Mouse (Mus musculus): Measurements from ENCODE around the gene Cdcp1.

The Cdcp1 gene

DNA sequence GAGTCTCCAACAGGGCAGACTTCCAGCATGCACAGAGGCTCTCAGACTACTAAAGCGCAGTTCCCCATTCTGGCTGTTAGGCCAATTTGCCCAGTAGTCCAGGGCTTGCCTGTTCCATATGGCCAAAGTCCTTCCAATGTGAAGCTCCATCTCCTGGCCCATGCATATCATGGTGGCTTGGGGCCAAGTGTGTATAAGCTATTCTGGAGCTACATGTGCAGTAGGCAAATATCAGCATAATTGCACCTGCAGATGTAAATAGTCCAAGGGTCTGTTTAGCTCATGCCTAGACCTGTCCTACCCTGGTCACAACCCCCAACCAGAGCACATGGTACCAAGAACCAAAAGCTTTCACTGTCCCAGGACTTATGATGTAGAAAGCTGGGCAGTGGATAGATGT is 7.9 kb downstream of the Cdcp1 start:
- no peak for DNase-seq

DNA sequence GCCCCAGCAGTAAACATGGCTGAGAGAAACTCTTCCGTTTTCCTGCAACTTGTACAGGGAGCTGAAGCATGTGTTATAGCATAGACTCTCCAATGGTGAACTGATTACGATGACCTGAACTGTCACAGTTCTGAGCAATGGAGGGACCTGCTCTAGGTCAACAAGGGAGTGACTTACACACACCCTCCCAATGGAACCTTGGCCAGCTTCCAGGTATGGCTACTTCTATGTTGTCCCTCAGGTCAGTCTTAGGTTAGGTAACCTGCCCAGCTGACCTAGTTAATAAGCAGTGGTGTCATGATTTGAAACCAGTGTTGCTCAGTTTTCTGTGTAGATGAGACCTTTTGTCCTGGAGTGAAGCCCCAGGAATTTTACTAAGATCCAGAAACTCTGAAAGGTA is 8.9 kb downstream of the Cdcp1 start:
- DNase-seq, result no peak

DNA sequence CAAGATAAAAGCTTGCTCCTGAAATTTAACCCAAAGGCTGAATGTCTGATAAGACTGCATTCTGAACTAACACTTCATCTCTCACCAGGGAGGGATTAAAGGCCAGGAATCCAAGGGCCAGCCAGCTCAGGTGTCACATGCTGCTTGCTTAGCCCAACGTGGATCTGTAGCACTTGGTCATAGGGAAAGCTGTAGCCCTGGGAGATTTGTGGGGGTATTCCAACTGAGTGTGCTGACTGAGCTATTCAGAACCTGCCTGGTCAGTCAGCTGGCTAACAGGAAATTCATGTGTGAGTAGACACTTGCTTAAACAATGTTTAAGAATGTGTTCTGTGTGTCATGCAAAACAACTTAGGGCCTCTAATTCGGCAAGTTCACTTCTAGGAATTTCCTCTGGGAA is 9.3 kb downstream of the Cdcp1 start:
- DNase-seq, result no peak

DNA sequence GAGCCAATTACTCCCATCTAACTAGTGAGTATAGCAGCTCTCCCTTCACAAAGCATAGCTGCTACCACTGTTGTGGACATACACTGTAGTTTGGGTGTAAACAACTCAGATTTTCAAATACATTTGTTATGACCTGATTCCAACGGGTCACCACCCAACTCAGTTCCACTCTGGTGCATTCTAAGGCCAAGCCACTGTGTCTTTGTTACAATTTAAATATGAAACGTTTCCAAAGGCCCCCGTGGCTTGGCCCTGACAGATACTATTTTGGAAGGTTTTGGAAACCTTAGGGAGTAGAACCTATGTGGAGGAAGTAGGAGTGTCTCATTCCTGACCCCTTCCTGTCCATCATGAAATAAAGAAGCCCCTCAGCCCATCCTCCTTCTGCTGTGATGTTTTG is 15.7 kb downstream of the Cdcp1 start:
- no peak for DNase-seq

DNA sequence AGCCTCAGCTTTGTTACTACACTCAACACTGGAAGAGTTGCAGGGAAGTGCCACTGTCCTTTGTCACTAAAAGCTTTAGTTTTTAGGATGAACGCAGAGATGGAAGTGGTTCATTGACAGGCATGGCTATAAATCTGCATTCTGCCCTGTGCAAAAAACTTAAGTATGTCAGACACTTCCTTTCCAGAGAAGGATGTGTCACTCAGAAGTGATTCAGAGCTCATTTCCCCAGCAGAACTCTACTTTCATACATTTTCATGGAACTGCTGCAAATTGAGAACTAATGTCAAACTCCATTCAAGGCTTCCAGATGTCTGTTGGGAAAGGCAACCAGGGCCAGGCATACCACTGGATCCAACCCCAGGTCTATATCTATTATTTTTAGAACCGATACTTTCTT is 27.6 kb downstream of the Cdcp1 start:
- DNase-seq, result no peak

DNA sequence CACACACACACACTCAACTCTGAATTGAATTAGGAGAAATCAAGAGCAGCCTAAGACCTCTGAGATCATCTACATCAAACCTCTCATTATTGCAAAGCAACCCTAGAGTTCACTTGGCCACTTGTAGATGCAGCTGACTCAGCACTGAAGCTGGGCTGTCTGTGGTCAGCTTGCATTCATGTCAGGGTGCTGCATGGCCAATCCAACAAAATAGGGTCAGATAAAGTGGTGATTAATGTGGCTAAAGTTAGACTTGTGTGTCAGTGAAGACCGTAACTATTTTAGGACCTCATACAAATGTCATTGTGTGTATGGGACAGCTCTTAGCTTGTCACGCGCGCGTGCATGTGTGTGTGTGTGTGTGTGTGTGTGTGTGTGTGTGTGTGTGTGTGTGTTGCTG is 28.2 kb downstream of the Cdcp1 start:
- no peak for DNase-seq

DNA sequence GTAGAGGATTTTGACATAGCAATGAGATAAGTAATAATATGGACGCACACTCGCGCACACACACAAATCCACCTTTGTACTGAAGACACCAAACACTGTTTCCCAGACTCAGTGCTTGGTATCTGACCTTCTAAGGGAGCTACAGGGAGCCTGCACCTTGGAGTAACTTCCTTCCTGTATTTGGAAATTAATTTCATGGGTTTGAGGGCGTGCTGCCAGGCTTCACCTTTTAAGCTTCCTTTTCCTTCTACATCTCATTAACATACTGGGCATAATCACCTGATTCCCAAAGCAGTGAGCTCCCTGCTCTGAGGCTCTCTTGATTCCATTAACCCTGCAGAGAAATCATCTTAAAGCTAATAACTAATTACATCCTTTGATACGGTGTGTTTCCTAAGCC is 29.7 kb downstream of the Cdcp1 start:
- no peak for DNase-seq

DNA sequence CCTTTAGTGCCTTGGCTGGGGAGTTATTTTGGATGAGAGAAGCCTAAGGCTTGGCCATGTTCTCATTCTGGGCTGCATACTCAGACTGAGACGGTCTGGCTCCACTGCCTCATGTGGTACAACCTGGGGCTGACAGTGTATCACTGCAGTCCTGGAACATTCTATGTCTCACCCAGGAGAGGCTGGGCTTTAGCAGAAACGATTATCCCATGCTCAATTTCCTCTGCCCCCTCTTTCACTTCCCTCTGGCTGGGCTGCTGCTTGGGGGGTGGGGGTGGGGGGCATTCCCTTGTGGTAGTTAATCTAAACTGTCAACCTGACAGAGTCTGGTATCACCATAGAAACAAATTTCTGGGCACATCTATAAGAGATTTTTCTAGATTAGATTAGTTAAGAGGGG is 30.3 kb downstream of the Cdcp1 start:
- no peak for DNase-seq

DNA sequence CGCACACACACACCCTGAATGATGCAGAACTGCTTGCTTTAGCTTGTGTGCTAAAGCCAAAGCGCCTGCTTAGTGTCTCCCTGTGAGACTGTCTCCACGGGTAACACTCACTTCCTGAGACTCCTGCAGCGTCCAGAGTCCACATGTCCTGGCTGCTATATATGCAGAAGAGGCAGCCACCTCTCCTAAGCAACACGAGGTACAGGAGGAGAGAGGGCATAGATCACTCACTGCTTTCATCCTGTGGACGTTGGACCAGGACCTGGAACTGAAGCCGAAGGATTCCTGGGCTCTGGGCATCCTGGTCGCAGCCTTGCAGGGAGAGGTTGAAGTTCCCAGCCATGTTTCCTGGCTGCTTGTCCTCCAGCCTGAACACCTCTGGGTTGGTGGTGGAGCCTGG is 32.6 kb downstream of the Cdcp1 start:
- DNase-seq, result no peak

DNA sequence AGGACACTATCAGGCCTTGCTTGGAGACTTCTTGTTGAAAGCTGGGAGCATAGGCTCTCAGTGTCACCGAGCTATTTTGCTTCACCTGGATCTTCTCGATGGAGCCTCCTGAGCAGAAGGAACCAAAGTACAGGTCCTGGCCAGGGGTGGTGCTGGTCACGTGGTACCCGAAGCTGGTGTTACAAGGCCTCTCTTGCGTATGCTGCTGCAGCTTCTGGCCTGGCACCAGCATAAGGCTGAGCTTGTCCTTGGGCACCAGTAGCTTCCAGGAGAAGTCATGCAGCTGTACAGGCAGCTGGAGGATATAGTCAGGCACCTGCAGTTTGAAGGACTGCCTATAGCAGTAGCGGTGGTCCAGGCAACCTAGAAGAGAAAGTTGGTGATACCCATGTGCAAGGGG is 35.8 kb downstream of the Cdcp1 start:
- no peak for DNase-seq

DNA sequence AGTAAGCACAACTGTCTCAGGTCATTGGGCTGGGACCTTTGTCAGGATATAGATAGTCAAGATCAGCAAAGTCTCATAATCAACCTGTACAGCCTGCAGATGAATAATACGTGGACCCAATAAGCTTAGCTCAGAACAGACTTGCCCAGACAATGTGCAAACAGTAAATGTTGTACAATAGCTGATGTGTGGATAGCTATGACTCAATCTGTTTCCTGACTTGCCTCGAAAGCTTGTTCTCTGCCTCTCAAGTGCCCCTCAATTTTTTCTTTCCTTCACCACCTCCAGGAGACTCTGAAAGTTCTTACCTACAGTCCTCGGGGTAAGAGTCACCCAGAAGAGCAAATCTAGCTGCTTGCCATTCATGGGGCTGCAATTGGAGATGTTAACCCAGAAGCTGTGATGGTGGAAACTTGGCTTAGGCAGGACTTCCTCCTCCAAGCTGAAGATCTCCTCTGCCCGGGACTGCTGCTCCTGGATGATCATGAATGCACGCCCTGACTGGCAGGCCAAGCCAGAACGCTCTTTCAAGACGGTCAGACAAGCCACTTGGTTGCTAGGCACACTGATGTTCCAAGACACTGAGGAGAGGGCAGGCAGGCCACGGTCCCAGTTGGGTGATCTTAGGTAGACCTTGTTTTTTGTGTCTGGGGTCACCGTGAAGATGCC is 38.3 kb downstream of the Cdcp1 start:
- DNase-seq, result no peak

DNA sequence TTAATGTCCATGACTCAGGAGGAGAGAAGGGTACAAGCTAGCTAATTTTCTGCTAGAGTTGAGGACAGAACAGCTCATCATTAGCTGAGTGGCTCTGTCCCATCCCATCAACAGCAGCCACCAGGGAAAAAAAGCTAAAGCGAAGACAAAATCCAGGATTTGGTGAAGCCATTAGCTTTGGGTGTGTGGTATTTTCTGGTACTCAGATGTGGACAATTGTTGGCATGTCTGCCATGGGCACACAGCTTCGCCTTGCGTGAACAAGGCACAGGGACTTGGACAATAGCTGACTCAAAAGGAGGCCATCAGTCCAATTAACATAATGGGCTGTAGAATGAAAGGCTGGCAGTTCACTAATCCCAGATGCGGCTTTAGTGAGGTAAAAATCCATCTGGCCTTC is 41.5 kb downstream of the Cdcp1 start:
- no peak for DNase-seq

DNA sequence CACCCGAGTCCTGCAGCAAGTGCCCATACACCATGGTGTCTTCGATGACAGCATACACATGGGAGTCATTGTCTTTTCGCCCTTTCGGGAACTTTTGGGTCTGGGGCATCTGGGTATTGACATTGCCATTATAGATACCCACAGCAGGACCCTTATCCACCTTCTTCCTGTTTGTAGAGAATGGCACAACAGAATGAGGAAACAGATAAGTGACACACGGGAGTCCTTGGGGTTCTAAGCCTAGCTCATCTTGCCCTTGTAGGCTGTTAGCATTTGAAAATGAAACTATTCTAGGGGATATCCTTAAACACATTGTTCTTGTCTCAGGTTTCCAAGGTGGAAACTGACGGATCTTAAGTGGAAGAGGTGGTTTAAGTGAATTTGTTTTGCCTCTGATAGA is 42.1 kb downstream of the Cdcp1 start:
- DNase-seq, result no peak

DNA sequence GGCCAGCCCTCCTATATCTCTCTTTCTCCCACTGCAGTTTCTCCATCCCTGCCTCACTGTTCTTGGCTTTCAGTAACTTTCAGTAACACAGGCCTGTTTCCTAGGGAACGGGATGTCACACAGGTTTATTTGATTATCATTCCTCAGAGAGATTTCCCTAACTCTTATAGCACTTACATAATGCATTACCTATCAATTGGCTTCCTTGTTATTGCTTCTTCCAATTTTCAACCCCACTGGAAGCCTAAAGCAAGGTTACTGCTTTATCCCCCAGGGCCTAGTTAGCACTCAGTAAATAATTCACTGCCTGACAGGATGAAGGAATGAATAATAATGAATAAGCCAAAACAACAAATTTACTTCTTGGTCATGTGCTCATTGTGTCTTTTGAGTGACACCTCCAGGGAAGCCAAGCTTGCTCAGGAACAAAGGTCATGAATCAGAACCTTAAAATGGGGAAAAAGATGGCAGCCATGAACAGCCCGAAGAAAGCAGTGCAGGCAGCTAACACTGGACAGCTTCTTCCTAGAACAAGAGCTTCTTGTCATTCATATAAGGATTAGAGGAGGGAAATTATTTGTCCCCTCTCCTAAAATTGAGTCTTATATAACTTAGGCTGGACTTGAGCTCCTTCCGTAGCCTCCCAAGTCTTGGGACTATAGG is 49.9 kb downstream of the Cdcp1 start:
- DNase-seq, result no peak

DNA sequence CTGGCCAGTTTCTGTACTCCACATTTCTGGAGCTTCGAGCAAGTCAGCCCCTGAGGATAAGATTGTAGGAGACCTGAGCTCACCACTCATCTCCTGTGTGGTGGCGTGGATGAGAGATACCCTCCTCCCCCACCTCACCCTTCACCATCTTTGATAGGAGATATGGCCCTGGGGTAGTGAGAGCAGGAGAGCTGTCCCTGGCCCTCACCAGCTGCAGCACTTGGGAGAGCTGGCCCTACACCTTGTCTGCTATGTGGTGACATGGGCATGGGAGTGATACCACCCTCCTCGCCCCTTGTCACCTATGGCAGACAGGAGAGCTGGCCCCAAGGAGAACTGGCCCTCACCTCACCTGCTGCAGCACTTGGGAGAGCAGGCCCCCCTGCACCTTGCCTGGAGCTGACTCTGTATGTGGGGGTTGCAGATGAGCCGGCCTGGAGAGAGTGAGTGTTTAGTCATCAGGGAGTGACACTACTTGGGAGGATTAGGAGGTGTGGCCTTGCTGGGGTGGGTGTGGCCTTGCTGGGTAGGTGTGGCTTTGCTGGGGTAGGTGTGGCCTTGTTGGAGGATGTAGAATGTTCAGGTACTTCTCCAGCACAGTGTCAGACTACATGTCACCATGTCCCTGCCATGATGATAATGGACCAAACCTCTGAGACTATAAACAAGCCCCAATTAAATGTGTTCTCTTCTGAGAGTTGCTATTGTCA is 52.7 kb downstream of the Cdcp1 start:
- no peak for DNase-seq

DNA sequence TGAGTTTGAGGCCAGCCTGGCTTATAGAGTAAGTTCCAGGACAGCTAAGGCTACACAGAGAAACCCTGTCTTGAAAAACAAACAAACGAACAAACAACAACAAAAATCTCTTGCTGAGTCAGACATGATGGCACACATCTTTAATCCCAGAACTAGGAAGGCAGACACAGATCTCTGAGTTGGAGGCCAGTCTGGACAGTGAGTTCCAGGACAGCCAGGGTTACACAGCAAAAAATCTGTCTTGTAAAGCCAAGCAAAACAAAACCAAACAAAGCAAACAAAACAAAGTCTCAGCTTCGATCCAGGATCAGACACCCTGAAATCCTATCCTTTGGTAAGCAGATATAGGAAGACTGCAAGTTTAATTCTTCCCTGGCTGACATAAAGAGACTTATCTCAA is 54.0 kb downstream of the Cdcp1 start:
- no peak for DNase-seq

DNA sequence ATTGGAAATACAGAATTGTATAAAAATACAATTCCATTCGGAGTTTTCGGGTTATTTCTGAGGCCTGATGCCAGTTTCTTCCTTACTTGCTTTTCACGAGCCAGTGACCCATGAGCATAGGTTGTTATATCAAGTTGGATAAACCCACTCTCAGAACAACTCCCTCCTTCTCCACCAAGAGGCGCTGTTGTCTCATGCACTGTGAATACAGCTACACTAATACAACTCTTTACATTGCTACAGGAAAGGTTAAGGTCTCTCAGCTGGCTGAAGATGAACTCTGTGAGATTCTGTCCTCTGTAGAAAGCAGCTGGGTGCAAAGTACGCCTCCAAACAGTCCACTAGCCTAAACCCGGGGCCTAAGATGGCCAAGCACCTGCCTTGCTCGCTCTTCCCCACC is 56.5 kb downstream of the Cdcp1 start:
- DNase-seq, result peak; percentile 33 to 43

DNA sequence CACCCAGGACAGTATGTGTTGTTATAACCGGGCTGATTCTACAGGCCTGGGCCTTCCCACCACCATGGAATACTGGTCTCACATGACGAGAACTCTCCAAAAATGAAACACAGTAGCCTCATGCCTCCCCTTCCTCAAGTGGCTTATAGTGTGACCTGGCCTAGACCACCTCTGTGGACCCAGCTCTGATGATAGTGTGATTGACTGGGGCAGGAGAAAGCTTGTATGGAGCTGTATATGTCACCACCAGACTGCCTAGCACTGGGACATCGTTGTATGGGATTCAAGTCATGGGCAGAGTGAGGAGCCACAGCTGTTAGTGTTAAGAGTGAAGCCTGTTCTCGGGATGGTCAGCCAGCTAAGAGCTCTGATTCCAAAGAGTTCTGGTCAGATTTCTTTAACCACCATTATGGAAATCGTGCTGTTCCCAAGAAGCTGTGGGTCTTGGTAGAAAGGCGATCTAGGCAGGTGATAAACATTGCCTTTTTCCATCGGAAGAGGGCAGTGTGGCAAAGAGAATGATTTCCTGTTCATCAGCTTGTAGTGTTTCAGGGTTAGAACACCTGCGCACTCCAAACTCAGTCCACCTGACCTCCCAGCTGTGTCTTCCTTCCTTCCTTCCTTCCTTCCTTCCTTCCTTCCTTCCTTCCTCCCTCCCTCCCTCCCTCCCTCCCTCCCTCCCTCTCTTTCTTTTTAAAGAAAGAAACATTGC is 57.6 kb downstream of the Cdcp1 start:
- DNase-seq, result peak in 1 of 2 experiments; percentile 38

DNA sequence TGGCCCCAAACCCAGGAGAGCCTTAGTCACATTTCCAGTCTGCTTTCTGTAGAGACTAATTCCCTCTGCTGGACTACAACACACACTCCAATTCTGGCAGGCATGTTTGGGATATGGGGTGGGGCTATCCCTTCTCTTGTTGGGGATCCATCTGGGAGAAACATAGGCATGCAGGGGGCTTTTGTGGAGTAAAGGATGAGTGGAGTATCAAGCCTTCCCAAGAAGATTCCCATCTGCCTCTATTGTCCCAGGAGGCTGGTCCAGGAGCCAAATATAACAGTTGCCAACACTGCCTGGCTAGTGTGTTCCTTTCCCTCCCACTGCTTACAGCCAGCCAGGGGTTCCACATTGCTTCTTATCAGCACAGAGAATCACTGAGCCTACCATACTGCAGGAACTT is 58.1 kb downstream of the Cdcp1 start:
- no peak for DNase-seq

DNA sequence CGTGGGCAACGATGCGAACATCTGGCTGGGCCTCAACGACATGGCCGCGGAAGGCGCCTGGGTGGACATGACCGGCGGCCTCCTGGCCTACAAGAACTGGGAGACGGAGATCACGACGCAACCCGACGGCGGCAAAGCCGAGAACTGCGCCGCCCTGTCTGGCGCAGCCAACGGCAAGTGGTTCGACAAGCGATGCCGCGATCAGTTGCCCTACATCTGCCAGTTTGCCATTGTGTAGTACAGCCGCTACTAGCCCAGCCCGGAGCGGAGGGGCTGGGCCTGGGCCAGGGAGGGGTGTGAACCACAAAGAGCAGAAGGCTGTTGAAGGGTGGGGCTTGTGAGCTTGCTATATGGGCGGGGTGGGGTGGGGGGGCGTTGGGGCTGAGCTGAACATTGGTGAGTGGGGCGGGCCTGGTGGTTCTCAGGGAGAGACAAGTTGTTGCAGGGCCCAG is 58.9 kb downstream of the Cdcp1 start:
- peak; percentile 65 to 79 for DNase-seq

DNA sequence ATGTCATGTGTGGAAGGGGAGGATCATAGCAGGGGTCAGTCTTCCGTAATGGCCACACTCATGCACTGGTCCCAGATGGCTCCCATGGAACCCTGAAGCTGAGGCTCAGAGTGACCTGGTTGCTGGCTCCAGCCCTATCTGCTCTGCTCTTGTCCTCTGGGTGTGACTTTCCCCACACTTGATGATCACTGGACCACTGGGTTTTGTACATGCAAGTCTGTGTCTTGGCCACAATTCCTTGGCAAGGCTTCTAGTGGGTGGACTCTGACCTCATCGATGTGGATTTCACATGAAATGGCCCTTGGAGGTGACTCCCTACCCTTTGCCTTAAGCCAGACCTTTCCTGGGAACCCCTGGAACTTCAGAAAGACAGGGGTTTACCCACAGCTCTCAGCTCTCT is 62.7 kb downstream of the Cdcp1 start:
- no peak for DNase-seq

DNA sequence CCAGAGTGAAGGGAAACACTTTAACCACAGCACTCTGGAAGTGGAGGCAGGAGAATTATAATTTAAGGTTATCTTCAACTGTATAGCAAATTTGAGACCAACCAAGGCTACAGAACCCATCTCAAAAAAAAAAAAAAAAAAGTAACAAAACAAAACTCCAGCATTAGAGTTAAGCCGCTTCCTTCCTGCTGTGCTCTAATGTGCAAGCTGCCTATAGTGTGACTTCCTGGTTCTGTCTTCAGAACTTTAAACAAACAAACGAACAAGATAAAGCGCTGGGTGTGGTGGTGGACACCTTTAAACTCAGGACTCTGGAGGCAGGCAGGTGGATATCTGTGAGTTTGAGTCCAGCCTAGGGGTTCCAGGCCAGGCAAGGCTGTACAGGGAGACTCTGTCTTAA is 63.8 kb downstream of the Cdcp1 start:
- DNase-seq, result peak in 1 of 2 experiments; percentile 11

DNA sequence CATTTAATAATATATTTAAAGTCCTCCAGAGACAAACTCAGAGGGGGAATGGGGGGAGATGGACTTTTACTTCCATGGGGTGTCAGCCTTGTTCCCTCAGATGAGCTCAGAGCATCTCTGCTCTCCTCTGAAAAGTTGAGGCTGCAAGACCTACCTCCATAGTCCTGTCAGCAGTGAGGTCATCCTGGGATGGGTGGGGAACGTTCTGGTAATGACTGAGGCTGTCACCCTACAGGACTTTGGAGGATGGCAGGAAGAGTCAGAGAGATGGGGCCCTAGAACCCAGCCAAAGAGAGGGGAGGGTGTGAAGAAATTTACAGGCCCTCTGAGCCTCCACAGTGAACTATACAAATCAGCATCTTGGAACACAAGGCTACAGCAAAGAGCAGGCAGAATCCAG is 64.3 kb downstream of the Cdcp1 start:
- peak in 1 of 2 experiments; percentile 9 for DNase-seq
